Mouse (Mus musculus) heart, adult 2 months (tissue): ENCODE measurements around the gene Fam210b. TPM values are rescaled to one million over a fixed set of nuclear protein-coding genes. Genes with fewer than 3 reads are reported as not detected.

Source experiments
- DNase-seq, 2 experiments: peaks; one replicate each; pipeline ENCODE4 v3.0.0; 2021
- H3K27ac ChIP-seq: fragments of 200-600 bp; 2 replicates; pipeline ENCODE4 v1.8.1; 2022
- H3K27me3 ChIP-seq: fragments of 200-500 bp; 2 replicates; pipeline ENCODE4 v1.6.1; 2012; ENCODE audit warnings: mild to moderate bottlenecking, low read length, inconsistent platforms, mixed read lengths; ENCODE audit not compliant: control insufficient read depth, insufficient read depth
- H3K36me3 ChIP-seq: fragments of 200-500 bp; 2 replicates; pipeline ENCODE4 v1.6.1; 2012; ENCODE audit warnings: low read length, inconsistent platforms; ENCODE audit not compliant: control insufficient read depth, insufficient read depth
- H3K4me1 ChIP-seq: fragments of 200-500 bp; 2 replicates; pipeline ENCODE4 v1.6.1; 2011; ENCODE audit warnings: low read length; ENCODE audit not compliant: control insufficient read depth, insufficient read depth
- H3K4me3 ChIP-seq: fragments of 200-600 bp; 2 replicates; pipeline ENCODE4 v1.8.1; 2022
- H3K79me2 ChIP-seq: fragments of 200-500 bp; replicated peaks from 2 replicates; pipeline ENCODE4 v1.6.1; 2012; ENCODE audit warnings: mild to moderate bottlenecking, inconsistent platforms, low read length, moderate library complexity, mixed read lengths; ENCODE audit not compliant: control insufficient read depth, insufficient read depth
- H3K9ac ChIP-seq: fragments of 200-500 bp; 2 replicates; pipeline ENCODE4 v1.6.1; 2012; ENCODE audit warnings: low read depth, mild to moderate bottlenecking, control low read depth, inconsistent platforms, low read length, mixed read lengths
- CTCF ChIP-seq: fragments of 200-600 bp; IDR thresholded peaks from 2 replicates; pipeline ENCODE4 v1.8.1; 2022; ENCODE audit warnings: antibody characterized with exemption, mild to moderate bottlenecking, moderate library complexity
- EP300 ChIP-seq: fragments of 200-500 bp; IDR thresholded peaks from 2 replicates; pipeline ENCODE4 v1.6.1; 2011; ENCODE audit warnings: low read depth, low read length, control low read depth; ENCODE audit not compliant: insufficient read depth
- POLR2A ChIP-seq: fragments of 200-500 bp; IDR thresholded peaks from 2 replicates; pipeline ENCODE4 v1.6.1; 2011; ENCODE audit warnings: mild to moderate bottlenecking, low read depth, low read length, control low read depth; ENCODE audit not compliant: insufficient read depth
- WGBS: fragments of 180-500 bp; shearing (Covaris S2); methylation state at CpG from one replicate; pipeline ENCODE4 v1.1.7; 2018; 5-methylcytosine and 5-hydroxymethylcytosine counted together
- intact Hi-C: fragments of 180-260 bp; cut with DNase I; formaldehyde crosslinking; loops from one replicate; pipeline ENCODE4 v1.15.1; 2025
- polyA plus RNA-seq: library from polyadenylated mRNA; depleted of rRNA; stranded (reverse); fragments of >200 nt; gene quantifications from 2 replicates; pipeline ENCODE4 v1.2.3, GENCODE M21; 2012
- total RNA-seq, 2 experiments: library from RNA; stranded (reverse); gene quantifications; 2 replicates each; pipeline ENCODE4 v1.2.3; 2021

Fam210b gene
- total and polyA plus RNA-seq, 3 experiments, result 5.4 to 6.4 (median 6.1) TPM

DNA sequence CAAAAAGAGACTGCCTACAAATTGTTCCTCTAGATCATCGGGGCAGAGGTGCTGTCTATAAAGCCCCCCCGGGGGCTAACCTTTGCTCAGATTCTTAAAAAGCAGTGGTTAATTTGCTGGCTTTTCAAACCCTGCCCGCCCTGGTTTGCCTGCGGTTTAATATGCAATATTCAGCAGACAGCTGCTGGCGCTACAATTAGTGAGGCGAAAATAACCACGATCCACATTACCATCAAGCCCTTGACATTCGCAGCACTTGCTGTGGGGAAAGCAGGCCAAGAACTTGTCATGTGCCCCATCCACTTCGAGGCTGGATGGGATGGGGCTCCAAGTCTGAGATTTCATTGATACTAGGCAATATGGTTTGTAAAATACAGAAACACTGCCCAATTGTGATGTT lies 7.9 kb downstream of the Fam210b start:
- Histone ChIP-seq H3K4me3 (no peak overlapping the region), H3K4me1 (no peaks in the 10 kb centered on the region), H3K27me3 (no peaks in the 10 kb centered on the region), H3K27ac (no peak overlapping the region), H3K79me2 (no peaks in the 10 kb centered on the region), H3K36me3 (no peaks in the 10 kb centered on the region), H3K9ac (no peak overlapping the region)
- 68% methylated on average over 9 of the region's 9 CpGs for WGBS
- no peak for DNase-seq
- no peak for TF ChIP-seq CTCF
- no peak for TF ChIP-seq POLR2A
- no peak for TF ChIP-seq EP300
- intact Hi-C loops, result no loop called here

DNA sequence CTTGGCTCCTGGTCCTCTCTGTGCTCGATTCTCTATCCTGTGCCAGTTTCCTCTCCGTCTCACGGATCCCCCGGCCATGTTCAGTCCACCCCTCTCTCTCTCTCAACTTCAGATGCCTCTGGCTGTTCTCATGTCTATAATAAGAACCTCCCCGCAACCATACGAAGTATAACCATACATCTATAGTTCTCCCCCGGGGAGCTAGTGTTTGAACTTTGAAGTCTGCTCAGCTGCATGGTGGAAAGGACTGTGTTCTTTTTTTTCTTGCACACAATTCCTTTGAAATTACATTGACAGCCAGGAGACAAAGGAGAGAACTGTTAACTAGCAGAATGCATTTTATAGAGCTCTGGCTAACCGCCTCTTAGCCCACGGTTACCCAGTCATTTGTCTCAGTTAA lies 9.4 kb downstream of the Fam210b start:
- no peak overlapping the region for H3K4me3 ChIP-seq
- DNase-seq, result no peak
- intact Hi-C loops, result no loop called here
- no peaks in the 10 kb centered on the region for H3K27me3 ChIP-seq
- H3K9ac ChIP-seq, result no peak overlapping the region
- H3K36me3 ChIP-seq, result no peaks in the 10 kb centered on the region
- 85% methylated on average over 9 of the region's 9 CpGs for WGBS
- no peak overlapping the region for H3K27ac ChIP-seq
- no peaks in the 10 kb centered on the region for H3K4me1 ChIP-seq
- no peaks in the 10 kb centered on the region for H3K79me2 ChIP-seq
- no peak for TF ChIP-seq EP300

DNA sequence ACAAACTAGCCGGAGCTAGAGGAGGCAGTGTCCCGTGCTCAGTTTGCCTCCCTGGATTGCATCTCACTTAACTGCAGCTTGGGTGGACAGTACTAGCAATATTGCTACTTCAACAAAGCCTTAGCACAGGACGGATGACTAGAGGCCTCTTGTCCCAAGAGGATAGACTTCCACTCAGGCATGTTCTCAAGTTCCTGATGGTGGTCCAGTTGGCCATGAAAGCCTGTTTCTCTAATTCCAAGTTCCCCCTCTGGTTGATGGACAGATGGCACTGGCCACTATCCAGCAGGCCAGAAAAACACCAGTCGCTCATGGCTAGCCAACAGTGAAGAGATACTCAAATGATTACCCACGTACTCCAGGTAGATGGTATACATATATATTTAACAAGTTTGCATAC lies 10.5 kb downstream of the Fam210b start:
- 77% methylated on average over 5 of the region's 5 CpGs for WGBS
- H3K27me3 ChIP-seq, result no peaks in the 10 kb centered on the region
- intact Hi-C loops, result no loop called here

DNA sequence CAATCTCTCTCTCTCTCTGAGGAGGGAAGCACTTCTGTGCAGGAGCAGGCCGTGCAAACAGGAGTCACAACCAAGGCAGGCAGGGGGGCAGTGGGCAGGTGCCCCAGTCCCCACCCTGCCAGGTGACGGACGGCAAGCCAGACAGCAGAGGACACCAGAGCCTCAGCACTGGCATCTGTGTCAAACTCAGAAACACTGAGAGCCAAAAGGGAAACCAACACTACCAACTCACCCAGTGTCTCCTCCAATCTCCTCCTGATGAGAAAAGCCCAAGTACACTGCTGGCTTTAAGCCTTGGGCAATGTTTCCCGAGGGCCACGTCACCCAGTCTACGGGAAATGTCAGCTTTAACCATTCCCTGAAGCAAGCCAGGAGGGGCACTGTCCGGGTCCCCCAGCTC lies 17.8 kb downstream of the Fam210b start:
- no peak for DNase-seq
- Histone ChIP-seq H3K4me1 (no peaks in the 10 kb centered on the region), H3K79me2 (no peaks in the 10 kb centered on the region), H3K27me3 (no peaks in the 10 kb centered on the region), H3K9ac (no peak overlapping the region), H3K36me3 (no peaks in the 10 kb centered on the region), H3K4me3 (no peak overlapping the region), H3K27ac (no peak overlapping the region)
- 80% methylated on average over 7 of the region's 7 CpGs for WGBS
- TF ChIP-seq CTCF, result no peak
- TF ChIP-seq POLR2A, result no peak
- no peak for TF ChIP-seq EP300
- intact Hi-C loops, result no loop called here

More for the DNA sequence above, 10.5 kb downstream of the Fam210b start:
- no peaks in the 10 kb centered on the region for H3K36me3 ChIP-seq
- no peak overlapping the region for H3K27ac ChIP-seq
- TF ChIP-seq POLR2A (no peak), EP300 (no peak), CTCF (no peak)
- no peak overlapping the region for H3K4me3 ChIP-seq
- no peaks in the 10 kb centered on the region for H3K4me1 ChIP-seq
- no peak overlapping the region for H3K9ac ChIP-seq
- no peak for DNase-seq
- no peaks in the 10 kb centered on the region for H3K79me2 ChIP-seq

DNA sequence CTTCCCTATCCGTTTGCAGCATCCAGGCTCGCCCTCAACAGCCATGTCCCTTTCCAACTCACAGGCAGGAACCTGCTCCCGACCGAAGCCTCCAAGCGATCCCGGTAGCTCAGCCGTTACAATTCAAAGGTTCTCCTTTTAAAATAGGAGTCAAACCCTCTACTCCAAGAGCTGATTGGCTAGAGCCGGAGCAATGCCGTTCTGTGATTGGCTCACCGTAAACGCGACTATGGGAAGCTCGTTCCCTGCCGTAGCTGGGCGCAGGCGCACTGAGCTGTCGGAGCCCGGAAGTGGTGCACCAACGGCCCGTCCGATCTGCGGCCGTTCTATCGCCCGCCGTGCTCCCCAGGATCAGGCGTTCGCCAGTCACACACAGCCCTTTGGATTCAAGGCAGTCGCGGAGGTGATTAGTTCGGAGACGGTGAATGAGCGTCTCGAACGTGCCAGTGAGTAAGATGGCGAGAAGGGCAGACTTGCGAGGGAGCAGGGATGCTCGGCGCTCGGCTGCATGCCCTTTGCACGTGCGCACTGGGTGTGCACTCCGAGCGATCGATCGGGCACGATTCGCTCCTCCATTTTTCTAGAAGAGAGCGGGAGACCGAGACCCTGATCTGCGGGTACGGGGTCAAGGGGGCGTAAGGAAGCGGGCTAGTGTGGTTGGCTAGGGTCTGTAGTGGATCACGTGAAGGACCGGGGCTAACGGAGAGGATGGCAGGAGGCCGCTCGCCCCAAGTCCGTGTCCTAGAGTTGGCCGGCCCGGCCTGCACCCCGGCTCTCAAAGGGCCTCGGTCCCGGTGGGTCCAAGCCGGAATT lies 25.3 kb downstream of the Fam210b start, which contains the start of the genes Aurka and Cstf1:
Aurka (minus strand) TSS at position 125 of the 813 bp plus-strand sequence.
Cstf1 (plus strand) TSS at position 271 of the 813 bp plus-strand sequence.
- Histone ChIP-seq H3K36me3 (no peaks in the 10 kb centered on the region), H3K27ac (peak within 1 kb of the TSS; percentile 99), H3K4me1 (peaks cover 2% of the 10 kb centered on the region; the same call in 1 of the 2 replicates), H3K9ac (peak within 1 kb of the TSS; percentile 88), H3K4me3 (peak within 1 kb of the TSS; percentile 82), H3K79me2 (no peaks in the 10 kb centered on the region), H3K27me3 (no peaks in the 10 kb centered on the region)
- TF ChIP-seq CTCF, result no peak
- peak; percentile 86 for TF ChIP-seq EP300
- peak; percentile 78 for TF ChIP-seq POLR2A
- intact Hi-C loops, result loop anchor here (1.0 to 2.0 kb wide), 2 partner anchors 25 to 70 kb away; partner anchors contain the start of genes Fam210b and Rtf2
- under 1% methylated on average over 66 of the region's 66 CpGs for WGBS
- DNase-seq, result peak; percentile 95 to 97

DNA sequence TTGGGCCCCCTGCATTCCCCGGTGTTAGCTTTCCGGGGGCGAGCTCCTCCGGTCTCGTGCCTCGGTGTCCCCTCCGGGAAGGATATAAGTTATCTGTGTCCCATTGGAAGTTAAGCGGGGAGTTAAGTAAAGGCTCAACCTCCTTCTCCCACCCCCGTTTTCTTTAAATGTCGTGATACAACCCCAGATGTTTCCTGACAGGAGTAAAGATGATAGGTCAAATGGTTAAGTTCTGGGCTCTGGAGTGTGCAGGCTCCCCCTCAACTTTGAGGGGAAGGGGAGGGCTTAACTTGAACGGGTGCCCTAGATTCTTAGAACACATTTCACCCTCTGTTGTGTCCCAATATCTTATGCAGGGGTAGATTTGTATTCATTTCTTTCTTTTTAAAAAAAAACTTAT lies 25.9 kb downstream of the Fam210b start:
- Histone ChIP-seq H3K79me2 (no peaks in the 10 kb centered on the region), H3K27ac (peak overlapping the region; percentile 99), H3K36me3 (no peaks in the 10 kb centered on the region), H3K4me3 (peak overlapping the region; percentile 82), H3K4me1 (peaks cover 2% of the 10 kb centered on the region; the same call in 1 of the 2 replicates), H3K9ac (peak overlapping the region; percentile 88), H3K27me3 (no peaks in the 10 kb centered on the region)
- no peak for DNase-seq
- TF ChIP-seq POLR2A (no peak), CTCF (no peak), EP300 (no peak)
- intact Hi-C loops, result loop anchor here (2.0 kb wide), 1 partner anchor 70 kb away; the partner anchor contains the start of gene Rtf2
- WGBS, result 1% methylated on average over 11 of the region's 11 CpGs
